Mouse (Mus musculus): ENCODE results near the gene Actl6a. TPM values are rescaled to one million over a fixed set of nuclear protein-coding genes. Genes with fewer than 3 reads are reported as not detected.

Gene Actl6a
- polyA plus RNA-seq (2012; rRNA removed; ENCODE audit: low replicate concordance) = 17.5 and 24.8 TPM in 2 replicates

DNA sequence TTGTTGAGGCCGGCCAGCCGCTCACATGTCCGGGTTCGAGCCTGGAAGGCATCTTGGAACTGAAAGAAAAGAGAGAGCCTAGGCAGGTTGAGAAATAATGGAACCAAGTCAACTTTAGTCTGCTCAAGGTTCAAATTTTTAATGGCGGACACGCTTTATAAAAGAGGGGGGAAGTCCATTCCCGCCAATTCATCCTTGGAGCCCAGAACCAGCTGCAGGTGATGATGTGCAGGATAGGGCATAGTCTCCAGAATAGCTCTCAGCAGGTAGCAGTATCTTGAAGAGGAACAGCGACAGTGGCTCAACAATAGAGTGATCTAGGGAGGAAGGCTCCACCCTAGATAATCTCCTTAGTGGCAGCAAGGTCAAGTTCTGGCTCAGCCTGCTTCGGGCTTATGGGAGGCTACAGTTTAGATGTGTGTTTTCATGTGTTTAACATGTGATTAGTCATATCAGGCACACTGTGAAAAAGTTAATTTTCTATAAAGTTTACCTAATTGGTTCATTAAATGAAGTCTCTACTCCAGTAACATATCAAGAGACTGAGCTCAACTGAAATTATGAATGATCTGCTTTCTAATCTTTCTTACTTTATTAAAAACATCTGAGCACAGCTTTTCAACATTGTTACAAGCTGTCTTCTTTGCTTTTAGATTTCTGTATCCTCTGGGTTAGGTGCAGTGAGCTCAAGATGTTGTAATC lies at the start of gene Actl6a:
Gene Actl6a (plus strand): TSS at position 652 of the 702 bp plus-strand sequence.

DNA sequence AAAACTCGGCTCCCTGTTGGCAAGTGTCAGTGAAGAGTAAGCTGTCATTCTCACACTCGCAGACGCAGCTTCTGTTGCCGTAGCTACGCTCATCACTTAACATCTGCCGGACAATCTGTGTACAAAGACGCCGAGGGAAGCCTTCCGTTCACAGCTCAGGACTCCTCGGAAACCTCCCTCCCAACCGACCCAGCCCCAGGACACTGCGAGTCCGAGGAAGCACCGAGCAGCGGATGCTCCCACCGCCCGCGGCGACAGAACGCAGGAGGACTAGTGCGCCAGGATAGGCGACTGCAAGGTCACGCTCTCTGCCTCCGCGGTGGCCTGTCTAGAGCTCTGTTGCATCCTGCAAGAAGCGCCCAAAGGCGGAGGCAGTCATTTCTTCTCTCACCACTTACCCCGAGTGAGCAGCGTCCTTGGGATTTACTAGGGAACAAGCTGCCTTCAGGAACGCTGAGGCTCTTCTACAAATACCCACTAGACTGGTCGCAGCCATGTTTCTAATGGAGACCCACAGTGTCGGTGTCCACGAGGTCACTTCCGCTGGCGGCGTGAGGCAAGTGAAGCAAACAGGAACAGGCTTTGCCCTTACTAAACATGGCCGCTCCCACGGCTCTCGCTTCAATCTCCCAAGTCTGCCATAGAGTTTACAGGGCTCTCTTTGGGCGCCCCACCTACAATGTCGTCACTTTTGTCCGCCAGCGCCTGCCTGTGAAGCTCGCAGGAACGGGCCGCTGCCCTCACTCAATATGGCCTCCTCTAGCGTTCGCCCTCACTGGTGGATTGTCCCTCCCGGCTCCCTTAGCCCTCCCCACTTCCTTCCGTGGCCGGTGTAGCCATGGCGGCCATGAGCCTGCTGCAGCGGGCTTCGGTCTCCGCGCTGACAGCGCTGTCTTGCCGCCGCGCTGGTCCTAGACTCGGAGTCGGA lies 30.4 kb downstream of the Actl6a start, which contains the start of gene Ndufb5:
Gene Ndufb5 (plus strand): TSS at position 747 of the 928 bp plus-strand sequence.

DNA sequence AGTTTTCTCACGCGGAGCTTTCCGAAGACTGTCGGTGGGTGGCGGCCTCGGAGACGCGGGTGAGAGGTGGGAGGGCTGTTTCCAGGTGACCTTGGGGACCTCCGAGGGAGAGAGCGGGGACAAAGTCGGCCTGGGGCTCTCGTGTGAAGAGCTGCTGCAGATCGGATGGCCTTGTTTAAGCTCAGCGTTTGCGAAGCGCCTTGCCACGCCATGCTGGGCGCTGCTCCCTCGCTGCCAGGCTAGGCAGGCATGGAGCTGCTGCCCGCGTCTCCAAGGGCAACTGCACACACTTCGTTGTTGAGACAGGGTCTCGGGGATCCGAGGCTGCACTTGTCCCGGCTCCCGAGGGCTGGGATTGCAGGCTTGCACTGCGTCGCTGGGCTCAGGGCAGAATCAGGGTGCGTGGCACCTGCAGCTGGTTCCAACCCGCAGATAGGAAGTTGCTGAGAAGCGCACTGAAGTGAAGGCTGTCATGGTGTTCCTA lies 31.1 kb downstream of the Actl6a start, which contains the start of gene Mrpl47:
Gene Mrpl47 (minus strand): TSS at position 434 of the 484 bp plus-strand sequence.

Other genes starting within 250 kb of the Actl6a start
- not detected in 2 replicates for gene Kcnmb3, start 214.1 kb upstream of the Actl6a start, polyA plus RNA-seq (2012; rRNA removed; ENCODE audit: low replicate concordance)
- 29.5 and 33.6 TPM in 2 replicates for gene Zfp639, start 196.0 kb upstream of the Actl6a start, polyA plus RNA-seq (2012; rRNA removed; ENCODE audit: low replicate concordance)
- gene Mfn1, start 176.8 kb upstream of the Actl6a start, polyA plus RNA-seq (2012; rRNA removed; ENCODE audit: low replicate concordance) = 13.5 and 14.5 TPM in 2 replicates
- 58.7 and 68.2 TPM in 2 replicates for gene Gnb4, start 89.7 kb upstream of the Actl6a start, polyA plus RNA-seq (2012; rRNA removed; ENCODE audit: low replicate concordance)
- 207 and 208 TPM in 2 replicates for gene Ndufb5, start 30.7 kb downstream of the Actl6a start, polyA plus RNA-seq (2012; rRNA removed; ENCODE audit: low replicate concordance)
- 2.8 and 3.2 TPM in 2 replicates for gene Mrpl47, start 31.3 kb downstream of the Actl6a start, polyA plus RNA-seq (2012; rRNA removed; ENCODE audit: low replicate concordance)
- 1.6 and 7.2 TPM in 2 replicates for gene Usp13, start 111.2 kb downstream of the Actl6a start, polyA plus RNA-seq (2012; rRNA removed; ENCODE audit: low replicate concordance)

Measured in subcutaneous adipose tissue, adult 2 months (tissue).